Mouse (Mus musculus) intestine, embryonic 14.5 days (tissue): ENCODE data around the gene Sec24a. TPM values are rescaled to one million over a fixed set of nuclear protein-coding genes. Genes with fewer than 3 reads are reported as not detected.

ENCODE experiments used
- ATAC-seq: fragments of 200-750 bp; cut with Nextera tagmentation; replicated peaks from 2 replicates; pipeline ENCODE4 v1.8.0; 2017; ENCODE audit warnings: low read depth, moderate number of reproducible peaks, moderate TSS enrichment, moderate library complexity; ENCODE audit not compliant: low FRiP score, low TSS enrichment
- DNase-seq: peaks from one replicate; pipeline ENCODE4 v3.0.0-alpha.2; 2018; ENCODE audit warnings: low spot score
- H3K27ac ChIP-seq: fragments of 300-500 bp; sonication (generic); 2 replicates; pipeline ENCODE4 v1.5.1; 2014; ENCODE audit warnings: low read depth, mild to moderate bottlenecking, control low read depth
- H3K27me3 ChIP-seq: fragments of 300-500 bp; sonication (generic); replicated peaks from 2 replicates; pipeline ENCODE4 v1.6.1; 2014; ENCODE audit warnings: low read length, control low read depth; ENCODE audit not compliant: control insufficient read depth, insufficient read depth
- H3K36me3 ChIP-seq: fragments of 300-500 bp; sonication (generic); 2 replicates; pipeline ENCODE4 v1.6.1; 2014; ENCODE audit warnings: low read length, control low read depth; ENCODE audit not compliant: control insufficient read depth, insufficient read depth
- H3K4me1 ChIP-seq: fragments of 300-500 bp; sonication (generic); replicated peaks from 2 replicates; pipeline ENCODE4 v1.6.1; 2014; ENCODE audit warnings: low read length, control low read depth, mixed read lengths; ENCODE audit not compliant: control insufficient read depth, insufficient read depth
- H3K4me2 ChIP-seq: fragments of 300-500 bp; sonication (generic); 2 replicates; pipeline ENCODE4 v1.6.1; 2014; ENCODE audit warnings: low read length
- H3K4me3 ChIP-seq: fragments of 300-500 bp; sonication (generic); 2 replicates; pipeline ENCODE4 v1.5.1; 2014; ENCODE audit warnings: low read depth, low read length, control low read depth, mixed read lengths
- H3K9ac ChIP-seq: fragments of 300-500 bp; sonication (generic); 2 replicates; pipeline ENCODE4 v1.6.1; 2014; ENCODE audit warnings: mild to moderate bottlenecking, low read length
- H3K9me3 ChIP-seq: fragments of 300-500 bp; sonication (generic); 2 replicates; pipeline ENCODE4 v1.6.1; 2016; ENCODE audit warnings: low read length, control low read depth; ENCODE audit not compliant: control insufficient read depth
- WGBS: fragments of 180-500 bp; shearing (Covaris S2); extraction: QIAGEN DNeasy Blood & Tissue Kit; methylation state at CpG from one replicate; pipeline ENCODE4 v1.1.7; 2014; 5-methylcytosine and 5-hydroxymethylcytosine counted together
- polyA plus RNA-seq: library from polyadenylated mRNA; unstranded; fragments of >200 nt; fragmentation: Nextera tagmentation; extraction: Ambion mirVana; gene quantifications from 2 replicates; pipeline ENCODE4 v1.2.1, GENCODE M21; 2014

The Sec24a gene
- polyA plus RNA-seq, 1 experiment from 2014 or later: 19.2 TPM

- Histone ChIP-seq H3K27ac (no peak overlapping the region), H3K27me3 (no peaks in the 10 kb centered on the region), H3K4me1 (peaks cover 15% of the 10 kb centered on the region; the same call in 1 of the 2 replicates), H3K4me2 (no peak overlapping the region), H3K36me3 (no peaks in the 10 kb centered on the region), H3K4me3 (no peak overlapping the region), H3K9me3 (no peaks in the 10 kb centered on the region), H3K9ac (no peak overlapping the region)
- no peak for ATAC-seq
- DNase-seq: no peak
- WGBS: 91% methylated on average over 4 of the region's 4 CpGs
Measured at GRCm38 (mm10) chr11:51652889-51653418, 110.5 kb downstream of the Sec24a start.

DNA sequence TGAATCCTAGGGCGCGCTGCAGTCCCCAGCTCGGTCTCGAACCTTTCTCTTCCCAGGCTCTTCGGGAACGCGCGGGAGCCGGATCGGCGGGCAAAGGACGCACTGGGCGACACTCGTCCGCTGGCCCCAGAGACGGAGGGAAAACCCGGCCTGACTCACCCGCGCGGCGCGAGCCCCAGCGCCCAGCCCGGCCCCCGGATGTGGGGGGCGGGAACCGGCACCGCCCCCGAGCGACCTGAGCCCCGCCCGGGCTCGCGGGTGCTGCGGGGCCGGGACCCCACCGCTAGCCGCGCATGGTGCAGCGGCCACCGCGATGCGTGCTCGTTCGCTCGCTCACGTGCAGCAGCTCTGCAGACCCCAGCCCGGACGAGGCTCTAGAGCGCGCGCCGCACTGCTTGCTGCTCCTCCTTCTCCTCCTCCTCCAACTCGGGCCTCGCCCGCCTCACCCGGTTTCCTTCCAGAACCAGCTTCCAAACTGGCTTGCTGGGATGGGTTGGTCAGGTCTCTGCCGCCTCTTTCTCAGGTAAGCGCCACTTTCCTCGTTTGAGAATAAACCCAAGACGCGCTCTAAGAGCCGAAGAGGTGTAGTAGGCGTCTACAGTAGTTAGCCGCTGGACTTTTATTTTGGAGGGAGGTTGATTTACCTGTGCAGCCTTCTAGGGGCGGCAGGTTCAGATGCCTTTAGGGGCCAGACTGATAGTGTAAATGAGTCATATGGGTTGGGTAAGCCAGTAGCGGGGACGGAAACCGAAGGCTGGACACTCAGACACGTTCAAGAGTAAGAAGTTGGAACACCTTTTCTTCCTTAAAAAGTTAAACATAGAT lies 112.5 kb downstream of the Sec24a start, which contains the start of the genes N4bp3 and D930048N14Rik:
Gene N4bp3, minus strand, starts transcription at position 152 of the 825 bp plus-strand sequence.
Gene D930048N14Rik, plus strand, starts transcription at position 264 of the 825 bp plus-strand sequence.
- WGBS: 1% methylated on average over 65 of the region's 70 CpGs
- Histone ChIP-seq H3K9ac (peak within 1 kb of the TSS; percentile 71), H3K4me2 (peak within 1 kb of the TSS; percentile 96), H3K27me3 (no peaks in the 10 kb centered on the region), H3K4me1 (peaks cover 19% of the 10 kb centered on the region; the same call in 1 of the 2 replicates), H3K9me3 (no peaks in the 10 kb centered on the region), H3K4me3 (peak within 1 kb of the TSS; percentile 66), H3K36me3 (no peaks in the 10 kb centered on the region), H3K27ac (peak within 1 kb of the TSS; percentile 77)
- DNase-seq (peak; percentile 87), ATAC-seq (peak; percentile 83)

DNA sequence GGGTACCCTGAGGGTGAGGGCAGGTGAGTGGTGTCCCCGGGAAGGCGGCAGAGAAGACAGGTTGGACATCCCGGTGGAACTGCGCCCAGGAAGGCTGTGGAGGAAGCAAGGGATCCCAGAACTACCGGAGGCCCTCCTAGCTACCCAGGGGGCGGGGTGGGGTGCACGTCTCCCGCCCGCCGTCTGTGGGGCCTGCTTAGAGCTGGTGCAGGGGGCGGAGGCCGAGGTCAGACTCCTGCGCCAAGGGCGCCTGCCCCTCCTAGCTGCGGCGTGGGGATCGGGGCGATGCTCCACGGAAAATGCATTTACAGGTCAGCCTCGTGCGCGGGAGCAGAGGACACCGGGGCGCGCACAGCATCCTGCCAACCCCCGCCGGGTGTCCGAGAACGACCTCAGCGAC lies 113.2 kb downstream of the Sec24a start:
- under 1% methylated on average over 30 of the region's 30 CpGs for WGBS
- Histone ChIP-seq H3K27ac (peak overlapping the region; percentile 77), H3K27me3 (no peaks in the 10 kb centered on the region), H3K4me1 (peaks cover 19% of the 10 kb centered on the region; the same call in 1 of the 2 replicates), H3K4me3 (peak overlapping the region; percentile 66), H3K9me3 (no peaks in the 10 kb centered on the region), H3K9ac (peak overlapping the region; percentile 71), H3K4me2 (peak overlapping the region; percentile 96), H3K36me3 (0 out of 2 replicates have a peak, but pooled peaks cover 5% of the 10 kb centered on the region)
- no peak for DNase-seq
- peak; percentile 32; the same call in 1 of the 2 replicates for ATAC-seq

GRCm38 (mm10) chr11:51649889-51650199 lies 113.6 kb downstream of the Sec24a start:
- DNase-seq (peak; percentile 67), ATAC-seq (no peak)
- peaks cover 19% of the 10 kb centered on the region; the same call in 1 of the 2 replicates for H3K4me1 ChIP-seq
- H3K27me3 ChIP-seq: no peaks in the 10 kb centered on the region
- H3K36me3 ChIP-seq: 0 out of 2 replicates have a peak, but pooled peaks cover 7% of the 10 kb centered on the region
- peak overlapping the region; percentile 66 for H3K4me3 ChIP-seq
- H3K9me3 ChIP-seq: no peaks in the 10 kb centered on the region
- 5% methylated on average over 7 of the region's 7 CpGs for whole genome bisulfite sequencing
- H3K27ac ChIP-seq: 0 out of 2 replicates have a peak overlapping the region, but pooled peaks have one; percentile 77
- H3K4me2 ChIP-seq: peak overlapping the region; percentile 96
- H3K9ac ChIP-seq: peak overlapping the region; percentile 71

DNA sequence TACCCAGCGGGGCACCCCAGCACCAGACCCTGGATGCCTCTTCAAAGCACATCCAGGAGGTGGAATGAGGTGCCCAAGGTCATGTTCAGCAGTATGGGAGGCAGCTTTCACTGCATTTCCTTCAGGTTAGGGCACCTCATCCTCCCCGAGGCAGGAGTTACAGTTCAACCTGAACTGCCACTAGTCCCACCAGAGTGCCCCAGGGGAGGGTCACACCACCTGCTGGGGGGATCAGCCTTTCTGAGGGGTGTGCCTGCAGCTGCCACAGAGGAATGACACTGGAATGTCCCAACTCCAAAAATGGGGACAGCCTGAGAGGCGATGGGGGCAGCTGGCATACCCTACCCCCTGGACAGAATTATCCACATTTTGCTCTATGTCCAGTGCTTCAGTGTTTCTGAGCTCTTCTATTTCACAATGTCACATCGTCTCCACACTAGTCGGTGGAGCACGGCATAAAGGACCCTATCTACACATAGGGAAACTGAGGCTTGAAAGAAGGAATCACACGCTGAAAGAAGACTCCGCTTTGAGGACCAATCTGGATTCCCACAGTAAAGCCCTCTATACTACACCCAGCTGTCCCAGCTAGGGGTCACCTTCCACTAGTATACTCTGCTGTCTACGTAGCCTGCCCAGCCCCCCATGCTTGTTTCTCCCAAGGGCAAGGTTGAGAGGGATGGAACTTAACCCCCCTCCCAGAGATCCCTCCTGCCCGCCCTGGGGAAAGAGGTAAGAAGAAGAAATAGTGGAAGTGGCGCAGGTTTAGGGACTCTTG lies 114.1 kb downstream of the Sec24a start:
- peak overlapping the region; percentile 96 for H3K4me2 ChIP-seq

GRCm38 (mm10) chr11:51648566-51648965 lies 114.9 kb downstream of the Sec24a start:
- H3K27me3 ChIP-seq: no peaks in the 10 kb centered on the region
- no peak overlapping the region for H3K4me3 ChIP-seq
- peak overlapping the region; percentile 96 for H3K4me2 ChIP-seq
- H3K4me1 ChIP-seq: peaks cover 19% of the 10 kb centered on the region; the same call in 1 of the 2 replicates
- DNase-seq: no peak
- ATAC-seq: no peak
- H3K9ac ChIP-seq: peak overlapping the region; percentile 20; the same call in 1 of the 2 replicates
- H3K9me3 ChIP-seq: no peaks in the 10 kb centered on the region
- WGBS: 33% methylated on average over 3 of the region's 3 CpGs
- H3K27ac ChIP-seq: peak overlapping the region; percentile 6; the same call in 1 of the 2 replicates
- peaks cover 20% of the 10 kb centered on the region; the same call in 1 of the 2 replicates for H3K36me3 ChIP-seq

More for the DNA sequence above, 114.1 kb downstream of the Sec24a start:
- no peak for ATAC-seq
- peaks cover 13% of the 10 kb centered on the region; the same call in 1 of the 2 replicates for H3K36me3 ChIP-seq
- H3K9me3 ChIP-seq: no peaks in the 10 kb centered on the region
- peak overlapping the region; percentile 66 for H3K4me3 ChIP-seq
- no peaks in the 10 kb centered on the region for H3K27me3 ChIP-seq
- peaks cover 19% of the 10 kb centered on the region; the same call in 1 of the 2 replicates for H3K4me1 ChIP-seq
- DNase-seq: no peak
- H3K27ac ChIP-seq: peak overlapping the region; percentile 6; the same call in 1 of the 2 replicates
- peak overlapping the region; percentile 71 for H3K9ac ChIP-seq
- 39% methylated on average over 11 of the region's 11 CpGs for WGBS

DNA sequence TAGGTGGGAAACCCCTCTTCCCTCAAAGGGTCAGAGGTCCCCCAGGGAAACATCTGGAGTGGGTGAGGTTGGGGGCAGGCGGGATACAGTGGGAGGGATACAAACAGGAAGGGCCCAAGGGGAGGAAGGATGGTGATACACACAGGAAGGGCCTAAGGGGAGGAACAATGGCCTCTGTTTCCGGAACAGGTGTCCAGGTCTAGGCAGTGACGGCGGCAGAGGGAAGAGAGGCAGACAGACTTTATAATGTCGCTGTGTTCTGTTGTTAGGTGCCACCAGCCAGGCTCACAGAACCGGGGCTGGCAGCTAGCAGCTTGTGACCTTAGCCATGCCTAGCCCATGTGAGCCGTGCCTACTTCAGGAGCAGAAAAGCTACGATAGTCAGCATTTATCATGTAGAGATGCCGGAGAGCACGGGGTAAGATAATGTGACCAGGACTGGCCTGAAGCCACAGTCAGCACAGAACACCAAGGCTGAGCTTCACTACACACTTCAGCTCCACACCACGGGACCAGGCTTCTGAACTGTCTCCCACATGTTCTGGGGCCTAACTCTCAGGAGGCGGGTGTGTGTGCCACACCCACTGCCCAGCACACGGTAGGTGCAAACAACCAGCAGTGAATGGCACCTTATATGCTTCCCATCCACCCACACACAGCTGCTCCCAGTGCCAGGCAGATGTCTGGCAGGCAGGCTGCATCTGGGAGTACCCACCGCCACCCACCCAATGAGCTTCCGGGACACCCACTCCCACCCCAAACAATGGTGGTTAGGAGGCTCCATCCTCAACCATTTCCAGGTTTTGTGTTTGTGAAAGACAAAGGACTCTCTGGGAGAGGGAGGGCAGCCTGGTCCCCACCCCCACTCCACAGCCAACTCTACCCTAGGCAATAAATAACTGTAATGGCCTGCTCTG lies 116.4 kb downstream of the Sec24a start:
- Histone ChIP-seq H3K4me2 (peak overlapping the region; percentile 14; the same call in 1 of the 2 replicates), H3K4me1 (peaks cover 19% of the 10 kb centered on the region; the same call in 1 of the 2 replicates), H3K27ac (peak overlapping the region; percentile 51; the same call in 1 of the 2 replicates), H3K4me3 (no peak overlapping the region), H3K9me3 (no peaks in the 10 kb centered on the region), H3K27me3 (no peaks in the 10 kb centered on the region), H3K9ac (no peak overlapping the region), H3K36me3 (peaks cover 27% of the 10 kb centered on the region; the same call in 1 of the 2 replicates)
- WGBS: 59% methylated on average over 15 of the region's 15 CpGs
- DNase-seq (no peak), ATAC-seq (no peak)
